Mouse (Mus musculus) gastrocnemius, postnatal 36 days (tissue): ENCODE data around the gene Actr3. TPM values are rescaled to one million over a fixed set of nuclear protein-coding genes. Genes with fewer than 3 reads are reported as not detected.

ENCODE experiments used
- DNase-seq, 2 experiments: peaks; one replicate each; pipeline ENCODE4 v3.0.0; 2022
- intact Hi-C: fragments of 180-260 bp; cut with DNase I; formaldehyde crosslinking; loops from one replicate; pipeline ENCODE4 v1.15.1; 2025
- total RNA-seq, 2 experiments: library from RNA; stranded (reverse); gene quantifications; 2 replicates each; pipeline ENCODE4 v1.2.3; 2021

The Actr3 gene
- total RNA-seq, 2 experiments from 2014 or later, result 34.4 to 34.8 TPM

- no peak for DNase-seq
- intact Hi-C loops, result no loop called here
Measured at GRCm38 (mm10) chr1:125378889-125379288, 56.6 kb downstream of the Actr3 start.

- intact Hi-C loops, result loop anchor here (5.0 kb wide), 1 partner anchor 209 kb away; no protein-coding TSS in a partner anchor
- no peak for DNase-seq
Measured at GRCm38 (mm10) chr1:125372855-125373254, 62.7 kb downstream of the Actr3 start.

DNA sequence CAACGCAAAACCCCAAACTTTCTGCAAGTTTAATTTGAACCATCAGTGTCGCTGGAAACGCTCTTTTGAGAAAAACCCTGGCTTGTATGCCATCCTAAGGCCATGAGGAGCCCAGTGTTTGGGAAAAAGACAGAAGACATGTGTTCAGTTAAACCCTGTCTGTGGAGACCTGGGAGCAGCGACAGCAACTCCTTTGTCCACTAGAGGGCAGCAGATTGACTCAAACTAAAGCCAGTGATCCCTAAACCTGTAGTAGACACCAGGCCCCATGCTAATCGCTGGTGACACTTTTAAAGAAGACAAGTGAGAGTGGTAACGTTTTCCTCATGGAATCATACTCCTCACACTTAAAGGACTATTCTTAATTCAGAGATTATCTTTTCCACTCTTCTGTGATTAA is 64.7 kb downstream of the Actr3 start:
- DNase-seq, result peak in 1 of 2 experiments; percentile 40
- intact Hi-C loops, result loop anchor here (5.0 kb wide), 1 partner anchor 212 kb away; no protein-coding TSS in a partner anchor

GRCm38 (mm10) chr1:125365576-125365975 is 70.0 kb downstream of the Actr3 start:
- intact Hi-C loops, result no loop called here
- DNase-seq, result no peak

- DNase-seq, result no peak
Measured at GRCm38 (mm10) chr1:125351416-125352037, 84.0 kb downstream of the Actr3 start.

DNA sequence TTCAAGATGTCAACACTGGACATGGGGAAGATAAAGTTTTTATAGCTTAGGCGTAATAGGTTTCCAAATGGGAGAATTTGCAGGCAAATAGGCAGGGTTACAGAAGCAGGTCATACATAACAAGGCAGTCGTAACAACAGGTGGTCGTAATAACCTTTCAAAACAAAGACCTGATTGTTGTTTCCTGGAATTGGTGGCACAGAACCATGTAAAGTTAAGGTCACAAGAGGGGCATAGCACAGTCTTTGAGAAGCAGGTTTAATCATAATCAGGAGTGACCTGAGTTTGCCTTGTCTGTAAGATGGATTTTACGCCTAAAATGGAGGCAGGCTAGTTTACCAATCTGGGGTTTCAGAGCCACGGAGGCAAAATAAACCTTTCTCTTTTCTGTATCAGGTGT is 84.7 kb downstream of the Actr3 start:
- intact Hi-C loops, result no loop called here
- DNase-seq, result no peak

More at GRCm38 (mm10) chr1:125351416-125352037, 84.0 kb downstream of the Actr3 start:
- intact Hi-C loops, result no loop called here

- DNase-seq, result no peak
Measured at GRCm38 (mm10) chr1:125345854-125346253, 89.7 kb downstream of the Actr3 start.

GRCm38 (mm10) chr1:125345448-125345847 is 90.1 kb downstream of the Actr3 start:
- no peak for DNase-seq
- intact Hi-C loops, result no loop called here

More at GRCm38 (mm10) chr1:125345854-125346253, 89.7 kb downstream of the Actr3 start:
- intact Hi-C loops, result no loop called here

DNA sequence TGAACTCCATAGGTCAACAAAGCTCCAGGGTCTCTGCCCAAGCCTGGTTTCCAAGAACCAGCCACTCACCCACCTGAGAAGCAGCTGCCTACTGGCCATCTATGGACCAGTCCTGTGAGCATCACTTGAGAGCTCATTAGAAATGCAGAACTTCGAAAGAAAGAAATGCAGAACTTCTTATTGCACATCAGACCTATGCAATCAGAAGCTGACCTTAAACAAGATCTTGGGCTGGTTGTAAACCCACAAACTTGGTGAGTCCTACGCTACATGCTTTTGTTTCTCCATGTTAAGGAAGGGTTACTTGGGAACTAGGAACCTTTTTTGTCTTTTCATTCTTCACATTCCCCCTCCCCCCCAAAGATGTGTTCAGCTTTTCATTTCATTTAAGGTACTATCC is 92.4 kb downstream of the Actr3 start:
- no peak for DNase-seq
- intact Hi-C loops, result loop anchor here (5.0 kb wide), 1 partner anchor 146 kb away; no protein-coding TSS in a partner anchor

Other genes starting within 250 kb of the Actr3 start
- gene Slc35f5, start 124.9 kb upstream of the Actr3 start, total RNA-seq, result 10 to 100 TPM; 14.8 to 18.8 TPM
- not detected for gene Gpr39, start 241.3 kb upstream of the Actr3 start, total RNA-seq